Mouse (Mus musculus) cerebellum, adult 8-10 months (tissue): ENCODE measurements around the gene Dennd5a.

Experiments used
- DNase-seq: peaks from one replicate; pipeline ENCODE4 v3.0.0; 2022

Gene Dennd5a

DNA sequence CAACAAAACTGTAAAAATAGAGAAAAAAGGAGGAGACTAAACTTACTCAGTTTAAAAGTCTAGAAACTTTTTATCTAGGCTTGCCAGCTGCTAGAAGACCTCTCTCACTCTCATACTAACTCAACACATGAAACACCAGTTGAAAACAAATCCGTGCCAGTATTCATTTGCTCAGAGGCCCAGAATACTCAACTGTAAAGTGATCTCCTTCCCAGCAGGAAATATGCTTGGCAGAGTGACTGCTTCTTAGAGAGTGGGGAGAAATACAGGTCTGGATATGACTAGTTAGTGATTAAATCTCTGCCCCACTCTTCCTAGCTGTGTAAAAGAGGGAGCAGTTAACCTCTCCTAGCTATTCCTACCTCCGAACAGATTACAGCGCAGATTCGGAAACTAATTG lies 2.3 kb upstream of the Dennd5a start:
- DNase-seq: no peak

DNA sequence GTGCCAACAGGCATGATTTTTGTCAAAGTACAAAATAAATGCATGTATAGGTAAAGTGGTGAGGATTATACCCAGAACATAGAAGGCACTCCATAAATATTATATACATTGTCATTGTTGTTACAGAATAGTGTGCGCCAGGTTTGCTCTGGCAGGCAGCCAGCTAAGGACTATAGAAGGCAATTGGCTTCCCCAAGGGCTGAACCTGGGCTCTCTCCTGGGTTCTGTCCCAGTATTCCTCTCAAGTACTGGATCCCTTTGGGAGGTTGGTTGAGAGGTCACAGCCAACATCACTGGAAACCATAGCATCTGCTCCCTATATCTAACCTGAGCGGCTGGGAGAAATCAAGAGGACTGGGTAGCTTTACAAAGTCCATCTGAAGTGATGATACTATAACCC lies 1.3 kb upstream of the Dennd5a start:
- no peak for DNase-seq

DNA sequence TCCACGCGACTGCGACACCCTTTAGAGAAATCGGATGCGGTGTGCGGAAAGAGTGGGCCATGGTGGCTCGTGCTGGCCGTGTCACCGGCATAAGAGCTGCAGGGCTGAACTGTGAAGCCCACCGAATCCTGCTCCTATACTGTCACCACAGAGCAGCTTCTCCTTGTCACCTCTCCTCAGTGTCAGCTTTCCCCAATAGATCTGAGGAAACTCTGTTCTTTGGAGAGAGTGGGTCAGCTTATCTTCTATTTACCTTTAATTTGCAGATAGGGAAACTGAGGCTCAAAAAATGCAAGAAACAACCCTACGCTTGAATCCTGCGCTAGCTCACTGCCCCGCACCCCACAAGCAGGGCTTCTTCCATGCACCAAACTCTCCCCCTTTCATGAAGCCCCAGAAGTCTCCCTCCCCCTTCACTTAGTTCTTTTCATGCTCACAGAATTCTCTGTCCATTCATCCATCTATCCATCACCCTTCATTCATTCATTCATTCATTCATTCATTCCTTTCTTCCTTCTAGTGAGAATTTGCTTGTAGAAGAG lies 414 bp upstream of the Dennd5a start:
- DNase-seq: no peak

DNA sequence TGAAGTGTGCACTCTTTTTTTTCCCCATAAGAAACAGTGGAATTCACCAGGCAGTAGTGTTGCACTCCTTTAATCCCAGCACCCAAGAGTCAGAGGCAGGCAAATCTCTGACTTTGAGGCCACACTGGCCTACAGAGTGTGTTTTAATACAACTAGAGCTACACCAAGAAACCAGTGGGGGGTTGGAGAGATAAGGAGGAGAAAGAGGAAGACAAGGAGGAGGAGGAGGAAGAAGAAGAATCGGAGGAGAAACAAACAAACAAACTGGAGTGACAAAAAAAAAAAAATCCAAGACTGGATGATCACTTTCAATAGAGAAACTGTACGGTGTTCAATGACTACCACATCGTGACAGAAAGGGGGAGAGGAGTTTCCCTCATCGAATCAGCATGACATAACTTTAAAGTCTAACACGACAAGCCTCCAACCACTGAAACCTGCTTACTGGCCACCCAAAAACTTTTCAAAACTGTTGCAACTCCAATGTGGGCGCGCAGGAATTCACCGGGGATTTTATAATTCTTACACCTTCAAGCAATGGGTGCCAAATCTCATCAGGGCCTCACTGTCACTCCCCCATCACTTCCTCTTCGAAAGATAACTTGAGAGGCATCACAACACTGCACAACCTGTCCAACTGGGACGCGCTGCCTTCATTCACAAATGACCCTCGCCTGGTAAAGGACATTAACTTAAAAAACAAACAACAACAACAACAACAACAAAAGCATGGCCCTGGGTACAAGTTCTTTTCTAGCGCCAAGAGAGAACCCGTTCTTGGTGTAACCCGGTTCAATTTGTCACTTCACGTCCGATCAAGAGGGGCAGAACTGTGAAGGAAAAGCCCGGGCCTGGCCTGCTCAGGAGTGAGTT lies 1.2 kb downstream of the Dennd5a start:
- DNase-seq: no peak

DNA sequence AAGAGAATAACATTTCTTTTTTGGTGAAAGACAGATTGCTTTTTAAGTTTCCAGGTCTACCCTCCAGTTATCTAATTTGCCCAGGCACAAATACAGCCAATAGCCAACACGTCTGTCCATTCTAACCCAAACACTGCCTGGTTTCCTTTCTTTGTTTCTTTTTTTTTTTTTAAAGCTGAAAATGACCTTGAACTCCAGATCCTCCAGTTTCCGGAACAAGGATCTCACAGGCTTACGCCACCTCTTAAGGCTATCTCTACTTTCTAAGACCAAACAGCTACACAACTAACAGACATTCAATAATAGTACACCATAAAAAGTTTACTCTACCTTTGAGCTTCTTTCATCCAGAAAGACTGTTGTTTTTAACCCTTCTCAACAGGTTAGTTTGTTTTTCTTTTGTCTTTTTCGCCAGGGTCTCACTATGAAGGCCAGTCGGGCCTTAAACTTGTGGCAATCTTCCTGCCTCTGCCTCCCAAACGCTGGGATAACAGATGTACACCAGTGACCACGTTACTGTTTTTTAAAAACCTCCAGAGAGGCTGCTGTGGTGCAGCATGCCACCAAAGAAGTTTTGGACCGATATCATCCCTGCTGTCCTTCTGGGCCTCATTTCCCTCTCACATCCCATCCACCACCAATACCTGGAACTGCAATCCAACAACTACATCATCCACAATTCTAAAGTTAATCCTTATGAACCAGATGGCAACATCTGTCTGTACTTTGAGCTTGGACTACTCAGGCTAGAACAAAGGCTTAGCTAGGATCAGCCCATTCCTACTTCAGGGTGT lies 2.1 kb downstream of the Dennd5a start:
- no peak for DNase-seq

DNA sequence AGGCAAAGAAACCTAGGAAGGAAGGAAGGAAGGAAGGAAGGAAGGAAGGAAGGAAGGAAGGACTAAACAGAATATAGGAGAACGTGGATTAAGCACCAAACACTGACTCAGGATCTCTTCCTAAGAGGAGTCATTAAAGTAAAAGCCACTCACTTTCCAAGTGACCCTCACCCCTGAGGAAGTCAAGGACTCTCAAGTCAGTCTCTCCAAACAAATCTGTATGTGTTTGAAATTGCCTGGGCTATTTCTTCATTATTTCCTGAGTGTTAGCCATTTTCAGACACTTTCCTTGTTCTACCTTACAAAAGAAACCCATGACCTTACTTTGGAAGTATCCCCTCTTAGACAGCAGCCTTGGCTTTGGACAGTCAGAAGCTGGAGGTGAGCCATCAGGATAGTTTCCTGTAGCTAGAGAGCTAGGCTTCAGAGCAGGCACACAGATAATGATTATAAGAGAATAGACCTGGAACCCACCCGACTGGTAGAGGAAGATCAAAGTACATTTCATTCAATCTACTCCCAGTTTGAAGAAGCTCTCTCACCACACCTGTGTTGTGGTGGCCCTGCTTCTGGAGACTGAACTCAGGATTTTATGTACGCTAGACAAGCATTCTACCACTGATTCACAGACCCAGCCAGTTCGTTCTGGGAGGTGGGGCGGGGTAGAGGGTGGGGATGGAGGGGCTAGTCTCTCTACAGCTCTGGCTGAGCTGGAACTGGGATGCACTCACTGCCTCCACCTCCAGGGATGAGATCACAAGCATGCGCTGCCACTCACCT lies 5.5 kb downstream of the Dennd5a start:
- no peak for DNase-seq

DNA sequence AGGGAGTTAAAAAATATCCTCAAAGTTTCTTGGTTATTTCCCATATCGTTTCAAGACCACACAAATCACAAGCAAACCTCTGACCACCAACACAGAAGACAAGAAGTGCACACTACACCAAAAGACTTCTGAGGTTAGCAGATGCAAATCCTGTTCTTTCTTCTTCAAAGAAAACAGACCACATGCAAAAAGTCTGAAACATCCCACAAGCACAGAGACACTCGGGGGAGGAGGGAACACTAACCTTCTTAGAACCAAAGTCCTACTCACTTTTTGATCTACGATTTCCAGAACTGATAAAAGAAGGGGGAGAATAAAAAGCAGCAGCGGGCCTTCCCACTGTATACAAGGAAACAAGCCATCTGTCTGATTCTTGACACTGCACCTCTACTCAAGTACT lies 9.0 kb downstream of the Dennd5a start:
- DNase-seq: no peak

DNA sequence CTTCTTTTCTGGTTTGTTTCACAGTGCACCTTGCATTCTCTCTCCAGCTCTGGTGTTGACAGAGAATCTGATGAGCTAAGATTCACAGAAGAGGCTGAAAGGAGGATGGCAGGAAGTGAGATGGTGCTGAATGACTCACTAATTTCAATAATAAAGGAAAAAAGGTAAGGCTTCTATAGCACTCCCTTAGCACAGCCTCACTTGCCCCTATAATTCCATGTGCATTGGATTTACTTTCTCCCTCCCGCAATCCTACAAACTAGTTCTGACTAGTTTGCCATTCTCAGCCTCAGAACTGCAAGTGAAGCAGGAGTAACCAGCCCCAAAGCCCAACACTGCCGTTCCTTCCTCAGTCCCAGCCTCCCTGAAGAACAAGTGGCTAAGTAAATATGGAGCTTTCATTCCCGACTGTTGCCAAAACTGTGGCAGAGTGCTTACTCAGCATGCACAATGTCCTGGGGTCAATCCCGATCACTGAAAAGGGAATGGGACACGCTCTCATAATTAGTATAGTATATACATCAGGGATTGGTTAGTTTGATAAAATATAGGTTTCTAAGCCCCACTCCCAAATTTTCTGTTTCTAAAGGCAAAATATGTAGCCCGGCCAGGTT lies 15.7 kb downstream of the Dennd5a start:
- no peak for DNase-seq

DNA sequence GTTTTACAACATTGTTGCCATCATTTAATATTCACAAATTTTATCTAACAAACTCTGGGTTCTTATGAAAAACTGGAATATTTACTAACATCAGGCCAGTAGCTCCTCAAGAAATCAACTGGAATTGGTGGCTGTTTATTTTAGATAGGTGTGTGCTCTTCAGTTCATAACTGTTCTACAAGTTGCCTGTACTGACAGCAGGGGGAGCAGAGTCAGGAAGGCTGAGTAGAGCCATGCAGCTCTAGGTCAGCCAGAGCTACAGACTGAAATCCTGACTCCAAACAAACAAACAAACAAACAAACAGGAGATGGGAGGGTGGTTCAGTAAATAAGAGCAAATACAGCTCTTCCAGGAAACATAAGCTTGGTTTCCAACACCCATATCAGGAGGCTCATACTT lies 30.6 kb downstream of the Dennd5a start:
- DNase-seq: no peak

DNA sequence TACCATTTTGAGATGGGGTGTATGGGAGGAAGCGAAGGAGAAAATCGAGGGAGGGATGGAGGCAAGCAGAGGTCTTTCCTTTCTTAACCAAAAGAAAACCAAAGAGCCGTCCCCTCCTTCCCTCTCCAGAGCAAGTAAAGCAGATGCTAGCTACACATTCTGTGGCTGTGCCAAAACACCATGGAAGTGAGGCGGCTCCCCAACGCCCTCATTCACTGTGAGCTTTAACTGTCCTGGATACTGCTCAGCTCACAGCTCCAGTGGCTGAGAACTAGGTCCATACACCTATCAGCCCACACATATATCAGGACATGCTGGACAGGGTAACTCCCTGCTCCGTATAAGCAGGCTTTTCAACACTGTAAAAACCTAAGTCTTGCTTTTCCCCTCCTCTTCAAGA lies 31.9 kb downstream of the Dennd5a start:
- no peak for DNase-seq

DNA sequence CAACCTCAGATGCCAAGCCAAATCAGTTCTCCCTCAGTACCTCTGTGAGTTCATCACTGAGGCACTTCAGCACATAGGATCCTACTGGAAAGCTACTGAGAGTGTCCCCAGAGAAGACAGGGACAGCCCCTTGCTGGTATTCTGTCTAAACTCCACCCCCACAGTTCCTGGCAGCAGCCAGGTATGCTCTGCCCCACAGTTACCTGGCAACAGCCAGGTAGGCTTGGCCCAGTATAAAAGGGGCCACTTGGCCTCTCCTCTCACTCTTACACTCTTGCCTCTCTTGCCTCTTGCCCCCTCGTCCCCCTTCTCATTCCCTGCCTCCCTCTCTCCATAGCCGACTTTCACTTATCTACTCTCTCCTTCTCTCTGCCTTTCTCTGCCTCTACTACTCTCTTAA lies 35.3 kb downstream of the Dennd5a start:
- no peak for DNase-seq

DNA sequence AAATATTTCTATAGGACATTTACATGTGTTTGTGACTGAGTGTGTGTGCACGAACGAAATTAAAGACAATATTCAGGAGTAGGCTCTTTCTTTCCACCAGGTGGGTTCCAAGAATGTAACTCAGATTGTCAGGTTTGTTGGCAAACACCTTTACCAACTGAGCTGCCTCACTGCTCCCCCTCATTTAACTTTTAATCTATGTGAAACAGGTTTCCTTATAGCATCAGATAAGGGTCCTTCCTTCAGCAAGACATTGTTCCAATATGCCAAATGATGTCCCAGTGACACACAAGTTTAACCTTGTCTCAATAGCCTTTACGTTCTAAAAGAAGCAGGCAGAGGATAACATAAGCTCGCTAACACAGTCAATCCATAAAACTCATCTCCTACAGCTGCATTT lies 37.4 kb downstream of the Dennd5a start:
- DNase-seq: no peak

DNA sequence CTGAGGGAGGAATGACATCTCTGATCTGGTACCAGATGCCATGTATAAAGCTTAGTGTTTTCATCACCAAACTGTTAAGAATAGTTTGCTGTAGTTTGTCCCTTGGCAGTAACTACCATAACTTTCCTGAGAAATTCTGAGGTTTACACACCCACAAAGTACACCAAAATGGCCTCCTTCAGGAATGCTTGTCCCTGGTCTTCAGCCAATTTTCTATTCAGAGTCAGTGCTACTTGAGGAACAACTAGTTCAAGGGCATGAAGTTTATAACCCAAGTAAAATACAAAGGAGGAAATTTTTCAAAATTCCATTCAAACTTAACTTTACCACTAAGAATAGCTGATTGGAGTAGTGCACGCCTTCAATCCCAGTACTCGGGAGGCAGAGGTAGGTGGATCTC lies 54.1 kb downstream of the Dennd5a start:
- no peak for DNase-seq

DNA sequence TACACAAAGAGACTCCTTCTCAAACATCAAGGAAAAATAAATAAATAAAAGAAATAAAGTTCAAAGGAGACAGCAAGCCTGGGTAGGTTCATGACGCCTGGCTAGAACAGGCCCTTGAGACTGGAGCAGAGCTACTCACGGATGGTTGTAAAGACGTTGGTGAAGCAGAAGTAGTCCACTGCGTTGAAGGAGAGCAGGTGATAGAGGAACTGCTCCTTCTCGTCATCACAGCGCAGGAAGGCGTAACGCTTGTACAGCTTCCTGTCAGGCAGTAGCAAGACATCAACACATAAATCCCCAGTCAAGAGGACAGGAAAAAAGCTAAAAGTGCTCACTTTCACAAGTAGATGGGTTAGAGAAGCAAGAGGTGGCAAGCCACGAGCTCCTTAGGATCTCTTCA lies 59.3 kb downstream of the Dennd5a start:
- no peak for DNase-seq

DNA sequence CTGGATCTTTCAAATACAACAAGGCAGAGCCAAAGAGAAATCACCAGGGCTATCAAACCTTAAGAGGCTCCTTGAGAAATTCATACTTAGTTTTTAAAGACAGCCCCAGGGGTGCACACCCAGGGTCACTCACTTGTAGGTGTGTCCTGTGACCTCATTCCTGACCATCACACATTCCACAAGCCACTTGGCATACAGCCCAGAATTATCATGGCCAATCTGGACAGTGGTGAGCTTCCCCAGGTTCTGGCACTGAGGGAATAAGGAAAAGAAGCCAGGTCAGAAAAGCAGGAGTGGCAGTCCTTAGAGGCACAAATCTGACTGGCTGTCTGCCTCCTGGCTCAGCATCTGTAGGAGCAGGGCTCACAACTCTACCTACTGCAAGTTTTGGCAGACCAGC lies 61.4 kb downstream of the Dennd5a start:
- no peak for DNase-seq

DNA sequence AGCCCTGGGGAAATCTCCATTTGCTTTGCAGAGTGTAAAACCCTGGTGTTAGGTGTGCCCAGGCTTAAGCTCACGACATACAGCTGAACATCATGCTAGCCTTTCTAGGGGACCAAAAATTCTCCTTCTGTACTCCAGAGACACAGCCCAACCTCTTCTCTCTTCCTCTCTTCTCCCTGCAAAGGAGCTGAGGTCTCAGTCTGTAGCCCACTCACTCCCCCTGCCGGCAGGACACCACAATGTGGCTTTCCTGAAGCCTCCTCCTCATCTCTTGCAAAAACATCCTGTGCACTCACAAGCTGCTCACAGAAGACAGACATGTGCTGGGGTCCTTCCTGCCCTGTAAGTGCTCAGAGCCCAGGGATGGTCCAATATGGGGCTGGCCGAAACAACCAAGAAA lies 67.7 kb downstream of the Dennd5a start:
- DNase-seq: peak; percentile 72

DNA sequence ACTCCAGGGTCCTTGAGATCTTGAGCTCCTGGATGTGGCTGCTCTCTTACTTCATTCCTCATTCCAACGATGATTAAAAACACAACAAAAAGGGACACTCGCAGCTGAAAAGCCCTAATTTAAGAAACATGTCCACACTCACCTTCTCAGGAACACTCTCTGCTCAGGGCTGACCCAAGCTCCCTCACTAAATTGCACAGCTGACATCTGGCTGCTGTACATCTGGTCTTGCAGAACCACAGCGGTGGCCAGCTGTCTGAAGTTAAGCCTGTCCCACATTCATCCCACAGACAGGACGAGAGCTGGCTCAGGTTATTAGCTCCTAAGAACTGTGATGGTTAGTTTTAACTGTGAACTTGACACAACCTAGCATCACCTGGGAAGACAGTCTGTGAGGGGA lies 68.5 kb downstream of the Dennd5a start:
- DNase-seq: no peak

DNA sequence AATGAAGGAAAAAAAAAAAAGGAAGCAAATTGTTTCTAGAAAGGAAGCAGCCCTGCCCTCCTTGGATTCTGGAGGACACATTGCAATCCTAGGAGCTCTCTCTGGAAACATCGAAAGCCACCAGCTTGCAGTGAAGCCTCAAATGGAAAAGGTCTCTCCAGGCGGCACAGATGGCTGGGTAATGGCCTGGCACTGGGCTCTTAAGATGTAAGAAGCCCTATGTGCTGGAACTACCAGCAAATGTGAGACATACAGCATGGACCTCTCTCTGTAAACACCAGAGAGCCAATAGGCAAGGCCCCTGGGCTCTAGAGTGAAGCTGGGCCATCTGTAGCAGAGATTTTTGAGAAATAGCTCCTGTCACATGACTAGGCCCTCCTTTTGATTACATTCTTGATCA lies 70.0 kb downstream of the Dennd5a start:
- peak; percentile 39 for DNase-seq

DNA sequence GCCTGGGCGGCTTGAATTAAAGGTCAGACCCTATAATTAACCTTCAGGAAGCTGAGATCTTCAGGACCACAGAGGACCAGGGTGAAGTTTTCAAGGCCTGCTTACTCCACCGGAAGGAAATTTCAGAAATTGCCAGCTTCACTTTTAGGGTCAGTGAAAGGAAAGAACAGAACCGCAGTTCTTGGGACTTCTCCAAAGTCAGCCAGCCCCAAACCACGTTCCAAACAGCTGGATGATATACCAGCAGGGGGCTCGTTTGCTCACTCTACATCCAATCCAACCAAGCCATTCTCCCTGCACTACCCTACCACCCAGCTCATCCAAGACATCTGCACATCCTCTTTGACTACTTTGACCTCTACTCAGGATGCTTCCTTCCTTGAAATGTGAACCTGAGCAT lies 71.0 kb downstream of the Dennd5a start:
- no peak for DNase-seq

DNA sequence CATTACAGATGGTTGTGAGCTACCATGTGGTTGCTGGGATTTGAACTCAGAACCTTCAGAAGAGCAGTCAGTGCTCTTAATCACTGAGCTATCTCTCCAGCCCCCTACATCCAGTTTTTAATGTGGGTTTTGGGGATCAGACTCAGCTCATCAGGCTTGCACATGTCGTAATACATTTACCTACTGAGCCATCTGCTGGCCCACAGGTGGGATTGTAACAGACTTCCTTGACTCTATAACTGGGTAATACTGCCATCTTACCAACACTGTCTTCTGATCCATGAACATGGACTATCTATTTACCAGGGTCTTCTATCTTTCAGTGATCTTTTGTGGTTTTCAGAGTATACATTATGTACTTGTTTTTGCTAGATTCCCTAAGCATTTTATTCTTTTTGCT lies 74.0 kb downstream of the Dennd5a start:
- no peak for DNase-seq

DNA sequence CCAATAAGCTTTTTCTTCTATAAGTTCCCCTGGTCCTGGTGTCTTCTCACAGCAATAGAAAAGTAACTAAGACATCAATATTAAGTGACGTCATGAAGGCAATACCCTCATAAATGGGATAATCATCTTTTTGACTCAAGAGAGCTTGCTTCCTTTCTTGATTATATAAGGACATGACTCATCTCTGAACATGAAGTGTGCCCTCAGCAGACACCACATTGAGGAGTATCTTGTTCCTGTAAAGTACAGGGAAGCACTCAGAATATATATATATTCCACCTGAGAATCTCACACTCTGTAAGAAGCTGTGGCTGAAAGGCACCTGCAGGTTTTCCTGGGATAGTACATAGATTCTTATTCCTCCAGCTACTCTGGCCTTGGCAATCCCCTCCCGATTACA lies 77.7 kb downstream of the Dennd5a start:
- no peak for DNase-seq

DNA sequence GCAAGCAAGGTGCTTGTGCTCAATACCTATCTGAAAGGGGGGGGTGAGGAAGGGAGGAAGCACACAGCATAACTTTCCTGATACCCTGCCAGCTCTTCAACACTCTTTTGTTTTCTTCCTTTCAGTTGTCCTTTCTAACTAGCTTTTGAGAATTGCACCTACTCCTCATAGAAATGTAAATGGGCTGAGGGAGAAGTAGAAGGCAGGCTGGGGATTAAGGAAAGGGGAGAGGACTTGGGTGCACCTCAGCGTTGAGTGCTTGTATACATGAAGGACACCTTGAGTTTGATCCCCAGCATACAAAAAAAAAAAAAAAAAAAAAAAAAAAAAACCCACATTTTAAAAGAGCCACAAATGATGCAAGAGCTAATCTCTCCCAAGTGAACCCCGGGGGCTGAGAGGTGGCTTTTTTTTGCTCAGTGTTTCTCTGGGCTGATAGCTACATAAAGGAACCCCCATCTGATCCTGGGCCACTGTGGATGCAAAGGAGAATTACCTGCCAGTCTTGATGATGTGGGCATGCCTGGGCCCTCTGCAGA lies 78.6 kb downstream of the Dennd5a start:
- no peak for DNase-seq

DNA sequence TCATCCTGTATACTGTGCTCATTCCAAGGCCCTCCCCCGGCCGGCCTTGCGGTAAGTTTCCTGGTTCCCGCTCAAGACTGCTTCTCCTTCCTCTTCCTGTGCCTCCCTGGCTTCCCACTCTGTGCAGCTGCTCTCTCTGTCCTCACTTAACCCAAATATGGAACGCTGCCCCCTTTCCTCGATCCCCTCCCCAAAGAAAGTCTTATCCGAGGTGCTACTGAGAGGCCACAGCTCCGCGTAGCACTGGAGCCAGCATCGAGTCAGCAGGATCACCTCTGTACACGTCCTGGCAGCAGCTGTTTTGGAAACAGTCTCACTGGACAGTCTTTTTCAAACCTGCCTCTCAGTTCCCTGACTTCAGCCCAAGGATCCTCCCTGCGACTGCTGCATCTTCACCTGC lies 81.1 kb downstream of the Dennd5a start:
- DNase-seq: no peak
